12 mouse cellular contexts compared by ENCODE assay signal in the genomic region with DNA sequence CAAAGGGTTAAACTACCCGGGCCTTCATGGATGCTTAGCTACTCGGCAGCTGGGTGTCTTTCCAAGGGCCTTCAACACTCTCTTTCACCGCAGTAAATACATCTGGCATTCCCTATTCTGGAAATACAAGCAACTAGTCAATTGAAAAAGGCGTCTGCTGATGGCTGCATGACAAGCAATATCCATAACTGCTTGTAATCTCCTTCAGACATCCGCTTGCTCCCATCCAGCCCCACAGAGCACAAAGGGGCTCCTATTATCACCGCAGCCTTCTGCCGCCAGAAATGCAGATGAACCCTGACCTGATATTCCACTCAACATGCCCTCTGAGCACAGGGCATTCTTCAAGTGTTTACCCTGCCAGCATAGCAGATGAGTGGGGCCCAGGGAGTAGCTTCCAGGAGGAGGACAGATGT.
DNase-seq lines count a peak whose midpoint lies in the region; ATAC-seq lines count a peak whose summit lies in the region.
"Had no signal": no experiment of that assay in that cellular context is flagged by ENCODE, and none has a peak within 500 bp of the region (broad histone marks: within the 10 kb centered on the region; RNA-seq: fewer than 3 reads in every experiment).

No protein-coding gene starts in this region.

- no peak for DNase-seq in forebrain, embryonic 11.5 days (ENCODE audit: low spot score)
- peak; percentile 13 to 39 for DNase-seq in layer of hippocampus, postnatal 14 days (ENCODE audit: low spot score in 2 of 2)
- no peak for DNase-seq in layer of hippocampus, adult 18-20 months (ENCODE audit: low spot score in 2 of 2)
- DNase-seq in hindbrain, embryonic 14.5 days (ENCODE audit: low spot score): no peak
- no peak for DNase-seq in lung, postnatal 25 days (ENCODE audit: low spot score)
- DNase-seq: cerebellum, postnatal 14 days; kidney, adult 2 months; liver, embryonic 13.5 days had no signal

- no peak overlapping the region for H3K9ac ChIP-seq in forebrain, embryonic 12.5 days
- no peak overlapping the region for H3K9ac ChIP-seq in forebrain, embryonic 11.5 days (ENCODE audit: low read length)
- peak overlapping the region; percentile 20; the same call in 1 of the 2 replicates for H3K9ac ChIP-seq in hindbrain, embryonic 14.5 days
- no peak overlapping the region for H3K9ac ChIP-seq in midbrain, embryonic 16.5 days (ENCODE audit: low read depth, low read length)
- H3K9ac ChIP-seq: liver, embryonic 13.5 days; neural tube, embryonic 15.5 days had no signal

- 31% methylated on average over 7 of the region's 7 CpGs for WGBS in forebrain, embryonic 12.5 days
- WGBS in forebrain, embryonic 11.5 days: 36% methylated on average over 7 of the region's 7 CpGs
- 14% methylated on average over 7 of the region's 7 CpGs for WGBS in hindbrain, embryonic 14.5 days
- WGBS in midbrain, embryonic 16.5 days: 16% methylated on average over 7 of the region's 7 CpGs

- H3K4me2 ChIP-seq in forebrain, embryonic 12.5 days: no peak overlapping the region
- H3K4me2 ChIP-seq in forebrain, embryonic 11.5 days (ENCODE audit: low read depth, low read length, severe bottlenecking): no peak overlapping the region
- H3K4me2 ChIP-seq in hindbrain, embryonic 14.5 days (replicated peaks): no peak overlapping the region
- no peak overlapping the region for H3K4me2 ChIP-seq in midbrain, embryonic 16.5 days (ENCODE audit: low read length)
- H3K4me2 ChIP-seq: liver, embryonic 13.5 days; neural tube, embryonic 15.5 days had no signal

- H3K4me3 ChIP-seq in forebrain, embryonic 12.5 days (replicated peaks): no peak overlapping the region
- H3K4me3 ChIP-seq in forebrain, embryonic 11.5 days (ENCODE audit: low read depth, low read length): no peak overlapping the region
- H3K4me3 ChIP-seq in hindbrain, embryonic 14.5 days (replicated peaks; ENCODE audit: low read length): no peak overlapping the region
- H3K4me3 ChIP-seq in midbrain, embryonic 16.5 days (ENCODE audit: low read depth, low read length): no peak overlapping the region
- H3K4me3 ChIP-seq: liver, embryonic 13.5 days; neural tube, embryonic 15.5 days had no signal

- H3K27me3 ChIP-seq in forebrain, embryonic 12.5 days: no peaks in the 10 kb centered on the region
- H3K27me3 ChIP-seq in forebrain, embryonic 11.5 days (ENCODE audit: control insufficient read depth, insufficient read depth, low read length): no peaks in the 10 kb centered on the region
- no peaks in the 10 kb centered on the region for H3K27me3 ChIP-seq in hindbrain, embryonic 14.5 days (ENCODE audit: control insufficient read depth, insufficient read depth, low read length)
- no peaks in the 10 kb centered on the region for H3K27me3 ChIP-seq in midbrain, embryonic 16.5 days (ENCODE audit: control insufficient read depth, insufficient read depth, low read depth, low read length)
- H3K27me3 ChIP-seq: liver, embryonic 13.5 days; neural tube, embryonic 15.5 days had no signal

- no peak for ATAC-seq in forebrain, embryonic 12.5 days (ENCODE audit: low FRiP score)
- ATAC-seq in forebrain, embryonic 11.5 days (replicated peaks; ENCODE audit: low FRiP score): no peak
- ATAC-seq in hindbrain, embryonic 14.5 days (ENCODE audit: low FRiP score): no peak
- 0 out of 2 replicates have a peak, but pooled peaks have one; percentile 22 for ATAC-seq in midbrain, embryonic 16.5 days
- no peak for ATAC-seq in monocyte, adult 5-6 weeks (replicated peaks; ENCODE audit: insufficient number of reproducible peaks, low FRiP score, low TSS enrichment, poor library complexity, severe bottlenecking)

- peaks cover 19% of the 10 kb centered on the region for H3K4me1 ChIP-seq in forebrain, embryonic 12.5 days
- H3K4me1 ChIP-seq in forebrain, embryonic 11.5 days (replicated peaks; ENCODE audit: control insufficient read depth, insufficient read depth, low read length): no peaks in the 10 kb centered on the region; the same call in 1 of the 2 replicates
- H3K4me1 ChIP-seq in hindbrain, embryonic 14.5 days (replicated peaks; ENCODE audit: control insufficient read depth, insufficient read depth, low read length): 0 out of 2 replicates have a peak, but pooled peaks cover 13% of the 10 kb centered on the region
- H3K4me1 ChIP-seq in midbrain, embryonic 16.5 days (ENCODE audit: control insufficient read depth, insufficient read depth, low read length): peaks cover 8% of the 10 kb centered on the region
- H3K4me1 ChIP-seq: liver, embryonic 13.5 days had no signal

- no peaks in the 10 kb centered on the region for H3K36me3 ChIP-seq in forebrain, embryonic 12.5 days (replicated peaks)
- no peaks in the 10 kb centered on the region for H3K36me3 ChIP-seq in forebrain, embryonic 11.5 days (ENCODE audit: control insufficient read depth, insufficient read depth, low read length)
- H3K36me3 ChIP-seq in hindbrain, embryonic 14.5 days (replicated peaks; ENCODE audit: control insufficient read depth, insufficient read depth): no peaks in the 10 kb centered on the region
- H3K36me3 ChIP-seq in midbrain, embryonic 16.5 days (ENCODE audit: control insufficient read depth, insufficient read depth, low read length): no peaks in the 10 kb centered on the region
- H3K36me3 ChIP-seq: liver, embryonic 13.5 days; neural tube, embryonic 15.5 days had no signal

- no peaks in the 10 kb centered on the region for H3K9me3 ChIP-seq in forebrain, embryonic 12.5 days
- no peaks in the 10 kb centered on the region for H3K9me3 ChIP-seq in forebrain, embryonic 11.5 days (ENCODE audit: control insufficient read depth, low read length)
- H3K9me3 ChIP-seq in hindbrain, embryonic 14.5 days (ENCODE audit: control insufficient read depth, low read length): no peaks in the 10 kb centered on the region
- no peaks in the 10 kb centered on the region for H3K9me3 ChIP-seq in midbrain, embryonic 16.5 days (replicated peaks; ENCODE audit: control insufficient read depth, low read length, poor library complexity, severe bottlenecking)
- H3K9me3 ChIP-seq: liver, embryonic 13.5 days; neural tube, embryonic 15.5 days had no signal

- H3K27ac ChIP-seq in forebrain, embryonic 12.5 days: peak overlapping the region; percentile 36; the same call in 1 of the 2 replicates
- no peak overlapping the region for H3K27ac ChIP-seq in forebrain, embryonic 11.5 days (ENCODE audit: low read depth, low read length)
- H3K27ac ChIP-seq in hindbrain, embryonic 14.5 days: no peak overlapping the region
- no peak overlapping the region for H3K27ac ChIP-seq in midbrain, embryonic 16.5 days (ENCODE audit: low read length)
- H3K27ac ChIP-seq: liver, embryonic 13.5 days; neural tube, embryonic 15.5 days had no signal

Comparison
In these comparisons a context has a peak if more than half of its experiments do, and no peak if none do; other contexts are left out.
1. DNase-seq: peak in layer of hippocampus, postnatal 14 days (2 of 2); none in forebrain, embryonic 11.5 days (single experiment), layer of hippocampus, adult 18-20 months (0 of 2), hindbrain, embryonic 14.5 days (single experiment) and lung, postnatal 25 days (single experiment).